Mouse (Mus musculus): ENCODE results near the gene Gm42878.

Gm42878 gene

GRCm38 (mm10) chr5:121500719-121501118, 44.6 kb downstream of the Gm42878 start:
- no peak for DNase-seq (ENCODE audit: low read depth)

GRCm38 (mm10) chr5:121493305-121493704, 52.0 kb downstream of the Gm42878 start:
- DNase-seq (ENCODE audit: low read depth), result no peak

GRCm38 (mm10) chr5:121484801-121485200, 60.5 kb downstream of the Gm42878 start:
- no peak for DNase-seq (ENCODE audit: low read depth)

GRCm38 (mm10) chr5:121477680-121478079, 67.6 kb downstream of the Gm42878 start:
- peak; percentile 86 for DNase-seq (ENCODE audit: low read depth)

- DNase-seq (ENCODE audit: low read depth), result no peak
Measured at GRCm38 (mm10) chr5:121476040-121476439, 69.2 kb downstream of the Gm42878 start.

GRCm38 (mm10) chr5:121474610-121475009, 70.7 kb downstream of the Gm42878 start:
- DNase-seq (ENCODE audit: low read depth), result no peak

- no peak for DNase-seq (ENCODE audit: low read depth)
Measured at GRCm38 (mm10) chr5:121472411-121472810, 72.9 kb downstream of the Gm42878 start.

- DNase-seq (ENCODE audit: low read depth), result no peak
Measured at GRCm38 (mm10) chr5:121469566-121469965, 75.7 kb downstream of the Gm42878 start.

All from induced T-regulatory cell, adult 2 months (primary cell).